Mouse (Mus musculus): Measurements from ENCODE around the gene Gdi2. TPM values are rescaled to one million over a fixed set of nuclear protein-coding genes. Genes with fewer than 3 reads are reported as not detected.
"Not testable (repeated sequence)": the region's sequence is repeated elsewhere in the genome, so short reads cannot be mapped to it uniquely, and the experiment has no call there.

Gene Gdi2
- 421 and 430 TPM in 2 replicates for polyA plus RNA-seq (2015; fragmentation: Nextera tagmentation; extraction: Ambion mirVana)

- under 1% methylated on average over 33 of the region's 47 CpGs for WGBS
- Histone ChIP-seq H3K4me1 (peaks cover 21% of the 10 kb centered on the region), H3K9me3 (no peaks in the 10 kb centered on the region), H3K27me3 (no peaks in the 10 kb centered on the region), H3K4me3 (peak within 1 kb of the TSS; percentile 79), H3K27ac (peak within 1 kb of the TSS; percentile 100), H3K9ac (peak within 1 kb of the TSS; percentile 98), H3K36me3 (no peaks in the 10 kb centered on the region), H3K4me2 (peak within 1 kb of the TSS; percentile 74)
- peak; percentile 97 for ATAC-seq (ENCODE audit: insufficient number of reproducible peaks, low FRiP score, low TSS enrichment, low read depth)
Observed at GRCm38 (mm10) chr13:3537594-3538222, at the start of gene Gdi2. Gdi2 (plus strand) TSS chr13:3538063.

- H3K27ac ChIP-seq = no peak overlapping the region
- ATAC-seq (ENCODE audit: insufficient number of reproducible peaks, low FRiP score, low TSS enrichment, low read depth) = no peak
- no peaks in the 10 kb centered on the region for H3K9me3 ChIP-seq
- no peaks in the 10 kb centered on the region for H3K36me3 ChIP-seq
- 77% methylated on average over 4 of the region's 4 CpGs for WGBS
- no peak overlapping the region for H3K4me2 ChIP-seq
- H3K4me1 ChIP-seq = no peaks in the 10 kb centered on the region
- no peak overlapping the region for H3K9ac ChIP-seq
- no peak overlapping the region for H3K4me3 ChIP-seq
- no peaks in the 10 kb centered on the region for H3K27me3 ChIP-seq
Observed at GRCm38 (mm10) chr13:3495526-3495925, 42.3 kb upstream of the Gdi2 start.

- H3K9me3 ChIP-seq; H3K4me2 ChIP-seq; H3K9ac ChIP-seq; H3K27ac ChIP-seq; H3K4me1 ChIP-seq; H3K36me3 ChIP-seq; H3K27me3 ChIP-seq; ATAC-seq (ENCODE audit: insufficient number of reproducible peaks, low FRiP score, low TSS enrichment, low read depth); H3K4me3 ChIP-seq: not testable (repeated sequence)
- WGBS = 74% methylated on average over 6 of the region's 6 CpGs
Observed at GRCm38 (mm10) chr13:3501014-3501413, 36.8 kb upstream of the Gdi2 start.

GRCm38 (mm10) chr13:3515351-3515750 is 22.5 kb upstream of the Gdi2 start:
- ATAC-seq (ENCODE audit: insufficient number of reproducible peaks, low FRiP score, low TSS enrichment, low read depth); H3K4me1 ChIP-seq; H3K9ac ChIP-seq; H3K4me2 ChIP-seq; H3K27me3 ChIP-seq; H3K27ac ChIP-seq; H3K4me3 ChIP-seq; H3K36me3 ChIP-seq; H3K9me3 ChIP-seq: not testable (repeated sequence)
- 80% methylated on average over 6 of the region's 6 CpGs for WGBS

GRCm38 (mm10) chr13:3519357-3519756 is 18.5 kb upstream of the Gdi2 start:
- H3K9ac ChIP-seq; H3K27me3 ChIP-seq; H3K4me2 ChIP-seq; H3K4me3 ChIP-seq; H3K4me1 ChIP-seq; H3K9me3 ChIP-seq; H3K36me3 ChIP-seq; ATAC-seq (ENCODE audit: insufficient number of reproducible peaks, low FRiP score, low TSS enrichment, low read depth); H3K27ac ChIP-seq: not testable (repeated sequence)
- WGBS = 76% methylated on average over 4 of the region's 4 CpGs

- ATAC-seq (ENCODE audit: insufficient number of reproducible peaks, low FRiP score, low TSS enrichment, low read depth); H3K4me1 ChIP-seq: not testable (repeated sequence)
Observed at GRCm38 (mm10) chr13:3519994-3520393, 17.9 kb upstream of the Gdi2 start.

GRCm38 (mm10) chr13:3523459-3523858 is 14.4 kb upstream of the Gdi2 start:
- H3K4me2 ChIP-seq = no peak overlapping the region
- H3K9me3 ChIP-seq = no peaks in the 10 kb centered on the region
- no peak for ATAC-seq (ENCODE audit: insufficient number of reproducible peaks, low FRiP score, low TSS enrichment, low read depth)
- no peaks in the 10 kb centered on the region for H3K36me3 ChIP-seq
- no peak overlapping the region for H3K4me3 ChIP-seq
- no peaks in the 10 kb centered on the region for H3K4me1 ChIP-seq
- H3K27ac ChIP-seq = no peak overlapping the region
- H3K27me3 ChIP-seq = no peaks in the 10 kb centered on the region
- WGBS = 52% methylated on average over 6 of the region's 6 CpGs
- H3K9ac ChIP-seq = no peak overlapping the region

More at GRCm38 (mm10) chr13:3519994-3520393, 17.9 kb upstream of the Gdi2 start:
- not testable (repeated sequence) for H3K4me3 ChIP-seq, H3K27me3 ChIP-seq, H3K36me3 ChIP-seq, H3K4me2 ChIP-seq, H3K27ac ChIP-seq, H3K9ac ChIP-seq, H3K9me3 ChIP-seq
- WGBS = 52% methylated on average over 1 of the region's 1 CpGs

GRCm38 (mm10) chr13:3523946-3524345 is 13.9 kb upstream of the Gdi2 start:
- no peak for ATAC-seq (ENCODE audit: insufficient number of reproducible peaks, low FRiP score, low TSS enrichment, low read depth)

GRCm38 (mm10) chr13:3525611-3526051 is 12.2 kb upstream of the Gdi2 start:
- Histone ChIP-seq H3K9ac (no peak overlapping the region), H3K9me3 (no peaks in the 10 kb centered on the region), H3K4me2 (no peak overlapping the region), H3K27me3 (no peaks in the 10 kb centered on the region), H3K27ac (no peak overlapping the region), H3K36me3 (no peaks in the 10 kb centered on the region), H3K4me1 (no peaks in the 10 kb centered on the region), H3K4me3 (no peak overlapping the region)
- 60% methylated on average over 4 of the region's 4 CpGs for WGBS
- no peak for ATAC-seq (ENCODE audit: insufficient number of reproducible peaks, low FRiP score, low TSS enrichment, low read depth)

More at GRCm38 (mm10) chr13:3523946-3524345, 13.9 kb upstream of the Gdi2 start:
- Histone ChIP-seq H3K4me1 (no peaks in the 10 kb centered on the region), H3K36me3 (no peaks in the 10 kb centered on the region), H3K27ac (no peak overlapping the region), H3K9ac (no peak overlapping the region), H3K27me3 (no peaks in the 10 kb centered on the region), H3K4me2 (no peak overlapping the region), H3K4me3 (no peak overlapping the region), H3K9me3 (no peaks in the 10 kb centered on the region)
- 56% methylated on average over 1 of the region's 1 CpGs for WGBS

- H3K4me2 ChIP-seq = no peak overlapping the region
- 81% methylated on average over 8 of the region's 8 CpGs for WGBS
Observed at GRCm38 (mm10) chr13:3526328-3526727, 11.5 kb upstream of the Gdi2 start.

GRCm38 (mm10) chr13:3530451-3530850 is 7.4 kb upstream of the Gdi2 start:
- H3K4me2 ChIP-seq = no peak overlapping the region
- no peaks in the 10 kb centered on the region for H3K4me1 ChIP-seq
- WGBS = 55% methylated on average over 3 of the region's 3 CpGs
- no peak overlapping the region for H3K27ac ChIP-seq
- no peaks in the 10 kb centered on the region for H3K36me3 ChIP-seq
- no peak overlapping the region for H3K9ac ChIP-seq
- no peak overlapping the region for H3K4me3 ChIP-seq
- H3K27me3 ChIP-seq = no peaks in the 10 kb centered on the region
- ATAC-seq (ENCODE audit: insufficient number of reproducible peaks, low FRiP score, low TSS enrichment, low read depth) = no peak
- no peaks in the 10 kb centered on the region for H3K9me3 ChIP-seq

More at GRCm38 (mm10) chr13:3526328-3526727, 11.5 kb upstream of the Gdi2 start:
- no peak for ATAC-seq (ENCODE audit: insufficient number of reproducible peaks, low FRiP score, low TSS enrichment, low read depth)
- H3K36me3 ChIP-seq = no peaks in the 10 kb centered on the region
- H3K9me3 ChIP-seq = no peaks in the 10 kb centered on the region
- H3K4me1 ChIP-seq = no peaks in the 10 kb centered on the region
- no peak overlapping the region for H3K4me3 ChIP-seq
- no peaks in the 10 kb centered on the region for H3K27me3 ChIP-seq
- no peak overlapping the region for H3K27ac ChIP-seq
- no peak overlapping the region for H3K9ac ChIP-seq

- H3K4me1 ChIP-seq; H3K27me3 ChIP-seq; ATAC-seq (ENCODE audit: insufficient number of reproducible peaks, low FRiP score, low TSS enrichment, low read depth); H3K9me3 ChIP-seq; H3K4me2 ChIP-seq; H3K4me3 ChIP-seq; H3K27ac ChIP-seq; H3K9ac ChIP-seq; H3K36me3 ChIP-seq: not testable (repeated sequence)
- 75% methylated on average over 2 of the region's 2 CpGs for WGBS
Observed at GRCm38 (mm10) chr13:3531176-3531575, 6.7 kb upstream of the Gdi2 start.
